Mouse (Mus musculus) ZHBTc4 (cell line): Measurements from ENCODE around the gene Cpa5.

ENCODE experiments used
- DNase-seq: peaks from one replicate; pipeline ENCODE4 v3.0.0-alpha.2; 2011; ENCODE audit warnings: low read depth, low spot score

The Cpa5 gene

DNA sequence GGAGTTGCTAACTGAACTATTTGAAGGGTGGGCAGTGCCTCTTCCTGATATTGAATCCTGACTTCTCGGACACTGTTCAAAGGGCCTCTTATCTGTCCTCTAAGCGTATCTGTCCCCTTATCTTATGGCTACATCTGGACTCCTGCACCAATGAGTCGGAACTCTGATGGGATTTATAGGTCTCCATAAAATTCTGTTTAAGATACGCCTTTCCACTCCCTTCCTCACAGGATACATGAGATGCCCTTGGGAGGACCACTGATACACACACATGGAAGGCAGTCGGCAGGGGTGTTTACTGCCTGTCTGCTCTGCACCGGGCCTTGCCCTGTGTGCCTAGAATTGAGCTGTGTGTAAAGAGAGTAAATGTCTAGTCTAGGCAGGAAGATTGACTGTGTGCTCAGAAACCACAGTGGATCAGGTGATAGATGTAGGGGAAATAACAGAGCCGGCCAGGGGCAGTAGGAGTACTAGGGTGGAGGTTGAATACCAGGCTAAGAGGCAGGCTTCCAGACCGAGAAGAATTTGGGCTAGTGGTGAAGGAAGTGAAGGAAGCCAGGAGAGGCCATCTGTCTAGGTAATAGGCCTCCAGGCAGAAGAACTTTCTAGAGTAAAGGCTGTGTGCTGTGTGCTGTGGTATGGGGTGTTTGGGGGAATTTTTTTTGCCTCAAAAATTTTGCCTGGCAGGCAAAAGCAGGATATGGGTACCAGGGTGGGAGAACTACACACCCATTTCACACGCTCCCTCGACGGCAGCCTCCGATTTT, 33.1 kb downstream of the Cpa5 start:
- no peak for DNase-seq

DNA sequence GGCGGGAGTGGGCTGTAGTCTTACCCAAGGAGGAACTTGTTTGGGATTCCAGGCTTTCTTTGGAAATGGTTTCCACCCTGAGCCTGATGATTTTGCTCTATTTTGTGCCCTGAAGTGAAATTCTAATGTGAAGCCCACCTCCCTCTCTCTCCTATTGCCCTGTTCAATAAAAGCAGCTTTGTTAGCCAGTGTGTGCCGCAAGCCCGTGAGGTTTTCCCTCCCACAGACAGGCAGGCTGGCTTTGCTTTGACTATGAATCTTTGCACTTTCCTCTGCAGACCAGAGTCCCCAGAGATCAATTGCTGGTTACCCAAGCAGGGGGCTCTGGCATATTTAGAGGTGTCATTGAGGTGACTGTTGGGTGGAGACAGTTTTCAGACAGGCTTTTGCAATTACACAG, 33.7 kb downstream of the Cpa5 start:
- DNase-seq, result no peak

DNA sequence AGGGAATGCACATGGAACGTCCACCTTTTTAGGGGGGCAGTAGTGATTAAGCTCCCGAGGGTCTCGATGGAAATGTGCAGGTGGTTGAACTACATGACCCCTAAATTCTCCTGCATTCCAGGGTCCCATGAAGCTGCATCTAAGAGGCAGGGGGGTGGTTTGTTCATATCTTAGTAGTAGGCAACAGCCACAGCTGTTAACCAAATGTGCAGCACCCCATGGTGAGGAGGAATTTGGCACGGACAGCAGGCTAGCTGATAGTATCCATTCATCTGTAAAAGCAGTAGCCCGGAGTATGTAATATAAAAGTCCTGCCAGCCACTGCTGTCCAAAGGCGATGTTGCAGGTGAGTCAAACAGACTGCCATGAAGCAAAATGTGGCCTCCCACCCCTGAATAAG, 34.6 kb downstream of the Cpa5 start:
- no peak for DNase-seq

DNA sequence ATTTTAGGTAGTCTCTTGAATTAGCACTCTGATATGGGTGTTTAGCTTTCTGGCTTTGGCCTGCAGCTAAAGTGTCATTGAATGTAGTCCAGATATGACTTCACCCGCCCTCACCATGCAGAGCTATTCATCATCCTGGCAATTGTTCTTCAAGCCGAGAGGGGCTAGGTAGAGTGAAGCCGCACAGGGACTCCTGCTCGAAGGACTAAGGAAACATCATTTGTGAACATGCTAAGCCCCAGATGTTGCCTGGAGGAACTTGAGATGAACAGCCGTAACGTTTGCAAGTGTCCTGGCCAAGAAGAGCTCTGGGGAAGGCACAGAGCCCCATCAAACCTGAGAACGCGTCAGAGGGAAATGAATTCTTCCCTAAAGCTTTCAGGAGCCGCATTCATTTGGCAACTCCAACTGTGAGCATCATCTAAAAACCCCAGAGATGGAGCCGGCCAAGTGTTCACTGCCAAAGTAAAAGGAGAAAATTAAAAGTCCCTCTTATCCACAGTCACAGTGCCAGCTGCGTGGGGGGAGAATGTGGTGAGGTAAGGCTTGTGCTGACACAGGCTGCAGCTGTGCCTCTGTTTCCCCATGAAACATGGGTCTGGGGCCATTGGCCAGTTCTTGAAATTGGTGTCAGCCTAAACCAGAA, 39.0 kb downstream of the Cpa5 start:
- DNase-seq, result no peak

DNA sequence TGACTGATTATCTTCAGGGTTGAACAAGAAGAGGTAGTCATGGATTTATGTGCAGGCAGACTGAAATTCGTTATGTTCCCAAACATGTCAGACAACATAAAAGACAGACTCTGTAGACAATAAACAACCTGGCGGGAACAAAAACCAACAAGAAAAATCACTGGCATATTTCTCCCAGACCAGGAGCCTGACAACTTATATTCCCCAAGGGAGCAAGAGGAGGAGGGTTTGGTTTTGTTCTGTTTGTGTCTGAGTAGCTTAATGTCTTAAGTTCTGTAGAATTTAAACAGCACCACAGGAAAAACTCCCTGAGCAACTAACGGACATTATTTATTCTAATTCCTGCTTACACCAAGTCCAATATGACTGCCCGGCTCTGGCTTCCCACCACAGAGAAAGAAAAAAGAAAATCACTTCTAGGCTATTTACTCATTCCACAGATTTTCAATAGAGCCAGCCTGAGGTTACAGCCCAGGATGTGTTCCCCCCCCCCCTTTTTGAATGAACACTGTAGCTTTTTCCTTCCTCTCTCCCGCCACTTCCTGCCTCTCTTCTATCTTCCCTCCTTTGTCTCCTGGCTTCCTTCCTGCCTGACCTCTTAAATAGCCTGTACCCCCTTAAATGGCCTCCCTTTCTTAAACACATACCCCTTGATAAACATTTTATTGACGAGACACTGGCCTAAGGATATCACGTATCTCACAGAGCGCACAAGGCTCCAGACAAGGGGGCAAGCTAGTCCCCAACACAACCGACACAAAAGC, 41.8 kb downstream of the Cpa5 start:
- no peak for DNase-seq

DNA sequence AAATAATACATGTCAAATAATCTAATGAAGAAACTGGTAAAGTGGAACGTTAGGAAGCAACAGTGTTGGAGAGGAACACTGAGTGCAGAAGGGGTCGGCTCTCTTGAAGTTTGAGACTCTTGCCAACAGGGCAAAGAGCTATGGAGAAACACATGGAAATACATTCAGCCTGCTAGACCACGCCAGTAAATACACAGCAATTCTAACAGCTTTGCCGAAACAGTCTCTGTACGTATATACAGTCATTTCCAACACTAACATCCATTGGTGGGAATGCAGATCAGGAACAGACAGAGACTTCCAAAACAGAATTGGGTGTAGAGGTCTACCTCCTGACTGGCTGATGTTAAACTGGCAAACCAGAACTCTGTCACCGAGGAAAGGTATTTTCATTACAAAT, 42.7 kb downstream of the Cpa5 start:
- no peak for DNase-seq

DNA sequence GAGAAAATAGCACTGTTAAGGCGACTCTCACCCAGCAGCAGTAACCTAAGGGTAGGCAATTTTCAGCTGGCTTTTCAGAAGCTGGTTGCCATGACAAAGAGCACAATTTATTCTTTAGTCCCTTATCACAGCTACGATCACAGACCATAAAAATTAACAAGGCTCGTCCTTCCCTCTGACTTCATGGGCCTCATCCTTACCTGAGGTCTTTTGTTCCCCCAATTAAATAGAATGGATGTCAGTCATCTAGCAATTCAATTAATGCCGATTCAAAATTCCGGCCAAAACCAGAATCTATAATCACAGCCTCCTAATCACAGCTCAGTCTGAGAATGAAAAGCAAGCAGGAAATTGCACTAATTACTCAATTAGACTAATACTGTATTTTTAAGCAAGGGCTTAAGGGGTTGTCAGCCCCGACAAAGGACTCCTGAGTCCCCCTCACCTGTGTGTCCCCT, 43.6 kb downstream of the Cpa5 start:
- no peak for DNase-seq

DNA sequence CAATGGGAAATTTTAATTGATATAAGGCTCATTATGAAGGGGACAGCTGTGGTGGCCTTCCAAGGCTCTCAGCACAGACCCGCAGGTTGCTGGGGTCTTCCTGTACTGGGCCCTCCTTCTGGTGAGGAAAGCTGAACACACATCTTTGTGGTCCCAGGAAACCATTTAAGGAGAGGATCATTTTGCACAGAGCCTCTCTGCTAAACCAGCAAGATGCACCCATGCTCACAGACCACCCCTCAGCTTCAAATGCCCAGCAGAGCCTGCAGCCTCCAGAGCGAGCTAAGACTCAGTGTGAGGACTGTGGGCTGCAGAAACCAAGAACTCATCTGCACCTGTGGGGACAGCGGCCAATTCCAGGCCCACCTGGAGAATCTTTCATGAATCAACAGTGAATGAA, 44.1 kb downstream of the Cpa5 start:
- DNase-seq, result no peak

DNA sequence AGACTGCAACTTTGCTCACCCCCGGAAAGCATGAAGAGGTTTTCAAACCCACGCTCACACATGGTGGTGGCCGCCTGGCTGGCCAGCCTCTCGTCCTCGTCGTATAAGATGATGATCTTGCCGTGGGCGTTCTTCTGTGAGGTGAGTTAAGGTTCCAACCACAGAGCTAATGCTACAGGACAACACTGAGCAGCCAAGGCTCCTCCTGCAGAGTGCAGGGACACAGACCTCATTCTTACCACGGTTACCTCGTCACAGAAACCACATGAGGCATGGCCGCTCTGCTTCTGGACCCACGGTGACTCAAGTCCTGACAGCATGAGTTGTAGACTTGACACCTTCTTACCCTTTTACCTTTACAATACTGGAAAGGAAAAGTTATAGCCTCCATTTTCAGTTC, 46.5 kb downstream of the Cpa5 start:
- no peak for DNase-seq

DNA sequence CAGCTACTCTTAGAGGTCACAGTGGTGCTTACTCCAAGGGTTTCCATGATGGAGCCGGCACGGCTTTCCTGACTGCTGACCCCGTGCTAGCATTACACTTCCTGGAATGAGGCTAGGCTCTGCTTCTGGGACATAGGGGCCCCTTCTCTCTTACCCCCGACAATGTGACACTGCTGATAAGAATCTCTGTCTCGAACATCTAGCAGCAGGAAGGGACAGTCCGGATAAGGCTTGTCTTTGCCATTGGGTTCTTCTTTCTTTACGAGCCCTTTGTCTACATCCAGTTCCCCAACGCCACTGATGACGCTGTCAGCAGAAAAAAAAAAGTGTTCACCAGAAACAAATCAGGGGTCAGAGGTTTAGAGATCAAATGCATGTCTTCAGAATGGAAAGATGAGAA, 47.8 kb downstream of the Cpa5 start:
- DNase-seq, result no peak

DNA sequence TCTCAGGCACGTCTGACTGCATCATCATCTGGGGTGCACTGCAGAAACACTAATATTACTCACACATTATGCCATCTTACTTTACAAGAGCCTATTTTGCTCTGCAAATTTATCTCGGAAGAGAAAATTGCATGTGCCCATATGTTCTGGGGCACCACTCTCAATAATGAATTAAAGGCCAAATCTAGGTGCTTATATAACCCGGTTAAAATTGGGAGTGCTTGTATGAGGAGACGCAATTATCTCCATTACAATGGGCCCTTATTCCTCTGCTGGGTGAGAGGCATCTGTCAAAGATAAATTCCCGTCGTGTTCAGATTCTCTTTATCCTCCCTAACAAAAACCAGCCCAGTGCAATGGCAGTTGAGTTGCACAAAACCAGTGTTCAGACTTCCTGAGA, 54.0 kb downstream of the Cpa5 start:
- DNase-seq, result no peak

DNA sequence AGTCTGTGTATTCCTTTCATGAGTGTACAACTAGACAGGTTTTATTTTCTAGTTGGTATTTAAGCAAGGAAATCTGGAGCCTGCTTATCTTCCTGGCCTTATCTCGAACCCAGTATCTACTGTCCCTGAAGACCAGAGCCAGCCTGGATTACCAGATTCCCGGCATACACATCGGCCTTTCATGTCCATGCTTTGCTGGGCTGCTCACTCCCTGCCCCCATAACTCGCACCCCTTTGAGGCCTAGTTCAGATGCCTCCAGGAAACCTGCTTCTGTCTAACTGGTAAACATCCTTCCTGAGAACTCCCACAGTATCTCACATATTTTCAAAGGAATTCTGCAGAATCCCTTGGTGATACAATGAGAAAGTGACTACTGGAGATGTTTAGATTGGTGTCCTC, 54.5 kb downstream of the Cpa5 start:
- no peak for DNase-seq

DNA sequence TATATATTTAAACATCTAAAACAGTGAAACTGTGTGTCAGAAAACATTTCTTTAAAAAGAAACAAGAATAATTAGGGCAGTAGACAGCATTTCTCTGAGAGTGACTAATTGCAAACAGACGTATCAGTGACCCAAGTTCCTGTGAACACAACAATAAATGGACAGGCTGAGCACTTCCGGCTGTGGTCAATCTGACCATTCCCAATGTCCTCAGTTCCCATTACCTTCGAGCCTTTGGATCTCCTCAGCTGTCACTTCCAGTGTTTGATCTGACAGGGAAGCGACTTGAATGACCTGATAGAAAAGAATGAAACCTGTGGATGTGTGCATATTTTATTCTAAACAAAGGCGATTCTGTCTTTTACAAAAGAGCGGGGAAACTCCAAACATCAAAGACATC, 55.2 kb downstream of the Cpa5 start:
- DNase-seq, result no peak

DNA sequence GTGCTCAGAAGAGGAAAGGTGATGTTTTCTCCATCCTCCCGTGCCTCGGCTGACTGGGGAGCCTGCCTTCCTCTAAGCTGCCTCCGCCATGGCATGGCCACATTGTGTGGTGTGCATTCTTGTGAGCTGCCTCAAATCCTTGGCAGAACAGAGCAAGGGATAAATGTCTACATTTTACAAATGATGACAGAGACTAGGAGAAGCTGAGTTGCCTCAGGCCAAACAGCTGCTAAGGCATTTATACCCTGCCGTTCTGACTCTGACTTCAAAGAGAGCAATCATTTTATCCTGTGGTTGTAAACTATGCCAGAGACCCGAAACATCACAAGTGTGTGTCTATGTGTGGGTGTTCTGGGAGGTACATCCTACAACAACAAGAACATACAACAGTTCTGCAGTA, 56.8 kb downstream of the Cpa5 start:
- DNase-seq, result no peak

DNA sequence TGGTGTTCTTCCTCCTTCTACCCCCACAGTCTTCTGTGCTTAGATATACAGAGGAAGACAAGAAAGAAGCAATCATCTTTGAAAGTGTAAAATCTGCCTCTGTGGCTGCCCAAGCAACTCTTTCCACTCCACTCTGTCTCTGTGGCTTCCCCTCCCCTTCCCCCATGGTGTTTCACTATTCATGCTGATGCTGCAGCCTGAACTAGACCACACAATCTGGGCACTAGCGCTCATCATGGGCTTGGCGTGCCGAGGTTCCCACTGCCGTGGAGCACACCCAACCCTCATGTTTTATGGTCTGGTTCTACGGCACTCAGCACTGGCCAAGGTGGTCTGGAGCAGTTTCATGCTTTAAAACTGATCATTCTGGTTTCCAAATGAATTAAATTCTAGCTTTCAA, 60.9 kb downstream of the Cpa5 start:
- no peak for DNase-seq

DNA sequence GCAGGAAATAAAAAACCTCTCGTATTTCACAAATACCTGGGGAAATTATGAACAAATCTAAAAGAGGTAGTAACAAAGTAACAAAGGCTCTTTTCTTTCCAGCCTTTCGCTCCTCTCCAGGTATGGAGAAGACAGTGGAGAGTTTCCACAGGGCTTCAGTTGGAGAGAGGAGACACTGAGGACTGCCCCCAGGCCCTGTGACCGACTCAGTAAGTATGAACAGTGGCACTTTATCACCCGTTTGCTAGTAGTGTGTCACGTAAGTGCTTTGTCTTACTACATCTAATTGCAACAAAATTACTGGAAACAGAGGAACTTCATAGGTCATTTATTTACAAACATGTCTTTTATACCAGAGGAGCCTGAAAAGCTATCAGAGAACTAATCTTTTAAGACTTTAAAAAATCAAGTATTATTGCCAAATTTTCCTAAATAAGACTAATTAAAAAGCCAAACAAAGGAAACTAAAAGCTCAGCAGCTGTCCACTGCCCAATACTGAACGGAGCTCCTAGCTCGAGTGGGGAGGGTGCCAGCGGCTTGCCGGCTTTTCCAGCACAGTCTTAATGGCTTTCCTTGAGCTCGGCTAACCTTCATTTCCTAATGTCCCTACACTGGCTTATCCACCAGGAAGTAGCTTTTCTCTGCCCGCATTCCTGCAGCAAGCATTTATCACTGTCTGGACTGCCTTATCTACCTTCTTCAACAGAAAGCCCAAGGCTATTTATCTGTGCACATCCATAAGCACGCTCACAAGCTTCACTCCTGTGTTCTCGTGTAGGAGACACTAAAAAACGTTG, 63.2 kb downstream of the Cpa5 start:
- no peak for DNase-seq

DNA sequence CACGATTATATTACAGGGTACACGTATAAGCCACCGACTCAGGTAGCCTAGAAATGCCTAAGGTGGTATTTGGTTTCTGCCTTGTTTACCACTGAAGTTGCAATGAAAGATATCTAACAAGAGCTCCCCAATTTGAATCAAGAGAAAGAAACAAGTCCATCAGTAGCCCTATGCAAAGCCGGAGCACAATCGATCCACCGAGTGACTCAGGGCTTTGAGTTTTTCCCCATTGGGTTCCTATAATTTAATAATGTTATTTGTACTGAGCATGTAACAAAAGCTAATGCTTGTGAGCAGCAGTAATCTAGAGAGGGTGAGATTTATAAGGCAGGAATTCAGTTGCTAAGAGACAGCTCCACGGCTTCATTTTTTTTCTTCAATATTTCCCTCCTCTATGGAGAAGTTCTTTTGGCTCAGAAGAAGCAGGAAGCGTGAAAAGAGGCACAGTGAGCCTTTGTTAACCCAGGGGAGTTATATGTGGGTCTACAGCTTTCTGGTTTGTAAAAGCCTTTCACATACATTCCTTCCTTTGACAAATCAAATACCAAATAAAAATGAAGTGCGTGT, 64.0 kb downstream of the Cpa5 start:
- no peak for DNase-seq

DNA sequence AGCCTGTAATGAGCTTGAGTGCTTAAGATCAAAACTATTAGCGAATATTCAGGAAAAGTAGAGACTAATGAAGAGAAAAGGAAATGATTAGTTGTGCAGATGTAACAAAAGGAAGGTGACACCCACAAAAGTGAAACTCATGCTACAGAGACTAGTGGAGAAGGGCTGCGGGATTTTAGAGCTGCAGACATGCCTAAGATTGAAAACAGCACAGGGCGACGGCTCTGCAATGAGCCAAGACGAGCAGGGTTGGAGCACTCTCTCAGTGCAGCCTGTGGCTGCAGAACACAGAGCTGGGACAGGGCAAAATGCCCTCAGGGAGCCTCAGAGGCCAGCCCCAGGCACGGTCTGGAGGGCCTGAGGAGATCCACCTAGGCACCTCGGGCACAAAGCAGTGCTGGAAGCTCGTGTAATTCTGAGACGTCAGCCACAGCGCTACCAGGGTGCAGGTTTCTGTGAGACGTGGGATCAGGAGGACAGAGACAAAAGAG, 64.5 kb downstream of the Cpa5 start:
- DNase-seq, result no peak

DNA sequence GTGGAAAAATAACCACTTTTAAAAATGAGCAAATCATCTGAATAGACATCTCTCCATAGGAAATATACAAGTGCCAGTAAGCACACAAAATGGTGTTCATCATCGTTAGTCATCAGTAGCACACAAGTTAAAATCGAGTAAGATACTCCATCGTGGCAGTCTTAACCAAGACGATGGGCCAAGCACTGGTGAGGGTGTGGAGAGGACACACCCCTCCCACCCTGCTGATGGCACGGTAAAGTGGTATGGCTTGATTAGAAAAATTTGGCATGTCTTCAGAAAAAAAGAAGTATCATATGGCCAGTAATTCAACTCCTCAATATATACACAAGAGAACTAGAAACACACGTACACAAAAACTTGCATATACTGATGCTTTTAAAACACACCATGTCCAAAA, 65.7 kb downstream of the Cpa5 start:
- DNase-seq, result no peak

DNA sequence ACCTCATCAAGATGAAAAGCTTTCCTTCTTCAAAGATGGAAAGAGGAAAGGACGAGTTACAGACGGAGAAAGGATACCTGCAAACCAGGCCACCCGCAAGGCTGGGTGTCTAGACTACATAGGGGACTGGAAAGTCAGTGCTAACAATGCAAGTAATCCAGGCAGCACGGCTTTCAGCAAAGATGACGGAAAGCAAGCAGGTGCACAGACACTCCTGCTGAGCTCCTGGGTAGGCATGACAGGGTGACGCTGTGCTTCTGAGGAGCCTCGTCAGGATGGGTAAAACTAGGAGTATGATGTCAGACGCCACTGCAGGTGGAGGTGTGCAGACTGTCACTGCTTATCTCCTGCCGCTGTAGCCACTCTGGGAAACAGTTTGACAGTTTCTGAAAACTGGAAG, 66.8 kb downstream of the Cpa5 start:
- no peak for DNase-seq

DNA sequence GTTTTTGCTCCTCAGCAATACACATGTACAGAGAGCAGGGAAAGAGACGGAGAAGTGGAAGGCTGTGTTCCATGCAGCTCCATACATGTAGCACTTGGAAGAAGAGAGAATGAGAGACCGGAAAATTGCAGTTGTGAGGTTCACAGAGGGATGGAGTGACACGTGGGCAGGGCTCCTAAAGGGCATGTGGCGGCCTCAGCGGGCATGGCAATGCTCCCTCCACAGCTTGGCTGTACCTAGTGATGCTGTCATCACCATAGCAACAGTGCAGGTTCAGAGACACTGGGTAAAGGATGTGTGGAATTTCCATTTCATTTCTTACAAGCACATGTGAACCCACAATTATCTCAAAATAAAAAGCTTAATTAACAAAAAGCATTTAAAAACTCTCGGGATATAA, 67.7 kb downstream of the Cpa5 start:
- no peak for DNase-seq

DNA sequence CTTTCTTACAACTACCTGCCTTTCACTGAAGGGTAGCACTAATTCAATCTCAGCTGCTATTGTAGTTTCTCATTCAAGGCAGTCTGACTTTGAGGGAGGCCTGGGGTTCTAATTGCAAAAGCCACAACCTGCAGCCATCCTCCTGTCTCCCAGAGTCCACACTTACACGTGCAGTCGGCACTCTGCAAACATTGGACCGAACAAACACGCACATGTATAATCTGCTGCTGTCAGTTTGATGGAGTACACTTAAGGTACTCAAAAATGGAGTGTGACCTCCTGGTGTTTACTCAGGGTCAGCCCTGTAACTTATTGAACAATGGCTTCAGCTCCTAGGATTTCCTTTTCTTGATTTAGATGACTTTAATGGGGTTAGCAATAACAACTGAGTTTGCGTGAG, 68.8 kb downstream of the Cpa5 start:
- no peak for DNase-seq
